Mouse (Mus musculus) skeletal muscle tissue, adult 2 months (tissue): ENCODE measurements around the gene C2cd5.
"Not testable (repeated sequence)": the region's sequence is repeated elsewhere in the genome, so short reads cannot be mapped to it uniquely, and the experiment has no call there.

ENCODE experiments used
- DNase-seq: peaks from one replicate; pipeline ENCODE4 v3.0.0-alpha.2; 2012; ENCODE audit warnings: low read depth, low spot score

C2cd5 gene

DNA sequence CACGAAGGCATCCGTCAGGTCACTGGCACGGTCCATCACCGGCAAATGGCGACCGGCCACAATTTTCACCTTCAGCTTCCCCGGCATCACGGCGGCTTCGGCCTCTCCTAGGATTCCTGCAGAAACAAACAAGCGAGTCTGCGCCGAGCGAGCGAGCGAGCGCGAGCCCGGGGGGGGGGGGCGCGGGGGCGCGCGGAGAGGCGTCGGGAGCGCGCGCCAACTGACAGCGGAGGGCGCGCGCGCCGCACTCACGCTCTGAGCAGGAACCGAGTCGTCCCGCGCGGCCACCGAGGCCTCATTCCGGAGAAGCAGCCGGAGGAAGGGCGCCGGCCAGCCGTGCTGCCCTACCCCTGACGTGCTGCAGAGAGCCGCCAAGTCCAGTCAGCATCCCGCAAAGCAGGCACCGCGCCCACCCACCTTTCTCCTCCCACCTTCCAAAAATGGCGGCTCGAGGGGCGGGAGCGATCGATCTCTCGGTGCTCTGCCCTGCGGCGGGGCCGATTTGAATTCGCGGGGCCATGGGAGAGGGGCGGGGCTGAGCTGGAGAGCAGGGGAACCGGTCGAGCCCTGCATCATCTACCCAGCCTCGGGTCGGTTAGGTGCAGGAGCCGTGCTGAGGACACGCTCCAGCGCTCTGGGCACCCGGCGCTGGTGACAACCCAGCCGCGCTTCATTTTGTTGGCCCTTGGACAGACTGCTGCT is at the start of gene C2cd5:
C2cd5 (minus strand) TSS at position 461 of the 702 bp plus-strand sequence.
- peak; percentile 88 for DNase-seq

GRCm38 (mm10) chr6:143148868-143149267 is 48.9 kb upstream of the C2cd5 start:
- no peak for DNase-seq

GRCm38 (mm10) chr6:143146756-143147155 is 46.8 kb upstream of the C2cd5 start:
- DNase-seq, result peak; percentile 33

DNA sequence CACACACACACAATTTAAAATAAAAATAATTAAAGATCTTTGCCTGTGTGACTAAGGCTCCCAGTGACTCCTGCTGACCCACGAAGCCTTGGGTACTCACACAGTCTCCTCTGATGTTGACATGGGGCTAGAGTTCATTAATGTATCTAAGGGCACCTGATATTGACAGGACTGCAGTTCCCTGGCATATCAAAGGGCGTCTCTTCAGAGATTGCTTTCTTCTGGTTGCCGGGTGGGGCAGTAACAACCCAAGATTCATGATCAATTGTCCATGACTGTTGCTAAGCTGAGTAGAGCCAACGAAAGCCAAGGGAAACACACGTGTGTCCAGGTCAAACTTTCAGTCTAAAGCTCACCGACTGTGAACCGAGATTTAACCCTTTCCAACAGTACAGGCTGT is 45.1 kb upstream of the C2cd5 start:
- DNase-seq, result no peak

- DNase-seq, result no peak
These were observed 44.6 kb upstream of the C2cd5 start for GRCm38 (mm10) chr6:143144556-143144955.

- DNase-seq, result no peak
These were observed 43.9 kb upstream of the C2cd5 start for GRCm38 (mm10) chr6:143143775-143144273.

GRCm38 (mm10) chr6:143143321-143143720 is 43.4 kb upstream of the C2cd5 start:
- DNase-seq, result no peak

DNA sequence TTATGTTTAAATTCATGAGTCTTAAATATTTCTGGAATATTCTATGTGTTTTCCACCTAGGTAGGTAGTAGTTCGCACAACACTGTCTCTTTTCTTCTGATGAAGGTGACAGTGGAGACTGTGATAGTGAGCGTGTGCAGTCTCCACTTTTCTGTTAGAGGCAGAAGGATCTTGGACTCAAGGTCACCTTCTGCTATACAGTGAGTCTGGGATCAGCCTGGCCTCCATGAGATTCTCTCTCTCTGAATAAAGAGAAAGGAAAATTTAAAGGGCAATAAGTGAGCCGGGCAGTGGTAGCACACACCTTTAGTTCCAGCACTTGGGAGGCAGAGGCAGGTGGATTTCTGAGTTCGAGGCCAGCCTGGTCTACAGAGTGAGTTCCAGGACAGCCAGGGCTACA is 42.9 kb upstream of the C2cd5 start:
- no peak for DNase-seq

DNA sequence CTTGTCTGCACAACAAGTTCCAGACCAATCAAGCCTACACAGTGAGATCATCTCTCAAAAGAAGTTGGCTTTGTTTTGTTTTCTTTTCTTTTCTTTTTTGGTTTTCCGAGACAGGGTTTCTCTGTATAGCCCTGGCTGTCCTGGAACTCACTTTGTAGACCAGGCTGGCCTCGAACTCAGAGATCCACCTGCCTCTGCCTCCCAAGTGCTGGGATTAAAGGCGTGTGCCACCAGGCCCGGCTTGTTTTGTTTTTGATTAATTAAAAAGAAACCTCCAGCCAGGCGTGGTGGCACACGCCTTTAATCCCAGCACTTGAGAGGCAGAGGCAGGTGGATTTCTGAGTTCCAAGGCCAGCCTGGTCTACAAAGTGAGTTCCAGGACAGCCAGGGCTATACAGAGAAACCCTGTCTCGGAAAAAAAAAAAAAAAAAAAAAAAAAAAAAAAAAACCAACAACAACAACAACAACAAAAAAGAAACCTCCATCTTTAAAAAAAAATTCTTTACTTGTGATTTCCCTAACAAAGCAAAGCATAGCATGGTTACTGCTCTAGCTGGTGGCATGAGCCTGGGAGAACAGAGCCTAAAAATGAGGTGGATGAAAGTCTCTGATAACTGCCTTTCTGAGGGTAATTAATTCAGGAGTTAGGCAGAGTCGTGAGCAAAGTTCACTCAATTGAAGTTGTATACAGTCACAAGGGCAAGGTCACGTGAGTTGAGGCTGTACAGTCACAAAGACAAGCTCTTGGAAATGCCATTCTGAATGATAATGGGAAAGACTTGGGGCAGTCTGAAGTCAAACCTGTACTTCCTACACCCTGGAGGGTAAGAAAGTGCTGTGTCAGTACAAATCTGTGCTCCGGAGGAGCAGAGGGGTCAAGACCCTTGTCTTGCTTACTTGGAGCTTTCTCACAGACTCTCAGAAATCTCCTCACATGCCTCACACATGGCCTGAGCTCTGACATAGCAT is 42.0 kb upstream of the C2cd5 start:
- DNase-seq, result not testable (repeated sequence)

DNA sequence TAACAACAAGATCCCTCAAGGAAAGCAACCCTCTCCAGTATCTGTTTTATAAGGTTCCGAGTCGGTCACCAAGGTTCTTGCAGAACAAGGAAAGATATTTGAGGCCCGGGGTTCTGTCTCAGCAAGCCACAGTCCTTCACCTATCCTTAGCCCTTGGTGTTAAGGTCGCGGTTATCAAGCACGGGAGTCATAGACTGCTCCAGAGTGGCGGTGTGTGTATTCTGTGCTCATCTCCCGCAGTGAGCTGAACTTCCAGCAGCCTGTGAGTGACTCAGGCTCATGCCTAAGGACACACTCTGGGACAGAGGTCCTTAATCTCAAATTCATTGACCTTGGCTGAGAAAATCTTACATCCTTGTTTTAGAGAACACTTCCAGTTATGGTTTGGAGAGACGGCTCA is 40.9 kb upstream of the C2cd5 start:
- no peak for DNase-seq

GRCm38 (mm10) chr6:143139417-143139816 is 39.5 kb upstream of the C2cd5 start:
- no peak for DNase-seq

DNA sequence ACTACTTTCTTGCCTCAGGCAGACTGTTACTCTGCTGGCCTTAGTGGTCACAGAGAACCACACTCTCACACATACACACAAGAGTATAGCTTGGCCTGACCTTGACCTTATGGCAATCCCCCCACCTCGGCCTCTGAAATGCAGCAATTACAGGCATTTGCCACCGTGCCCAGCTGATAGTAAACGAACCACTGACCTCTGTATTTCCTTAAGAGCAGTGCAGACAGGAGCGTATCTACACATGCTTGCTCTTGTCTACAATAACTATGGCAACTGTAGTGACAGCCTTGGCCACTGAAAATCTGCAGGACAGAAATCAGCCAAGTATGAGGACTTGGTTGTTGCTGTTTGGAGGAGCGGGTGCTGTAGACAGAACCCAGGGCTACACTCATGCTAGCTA is 37.4 kb upstream of the C2cd5 start:
- DNase-seq, result no peak

- DNase-seq, result no peak
These were observed 36.7 kb upstream of the C2cd5 start for GRCm38 (mm10) chr6:143136688-143137087.

DNA sequence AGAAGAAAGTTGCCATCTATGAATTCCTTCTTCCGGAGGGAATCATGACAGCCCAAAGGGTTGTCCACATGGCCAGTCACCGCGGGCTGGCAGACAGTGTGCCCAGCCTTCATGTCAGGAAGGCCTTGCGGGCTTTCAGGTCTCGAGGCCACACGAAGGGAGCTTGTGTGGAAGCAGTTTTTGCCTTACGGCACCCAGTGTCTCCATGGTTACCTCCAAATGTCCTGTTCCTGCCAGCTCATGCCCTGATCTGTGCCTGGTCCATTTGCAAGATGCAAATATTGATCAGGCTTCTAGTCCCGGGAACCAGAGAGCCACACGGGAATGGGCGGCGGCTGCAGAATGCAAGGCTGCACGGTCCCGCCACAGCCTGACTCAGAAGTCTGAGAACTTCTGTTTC is 35.2 kb upstream of the C2cd5 start:
- DNase-seq, result no peak

- DNase-seq, result no peak
These were observed 33.2 kb upstream of the C2cd5 start for GRCm38 (mm10) chr6:143133150-143133549.

GRCm38 (mm10) chr6:143131895-143132652 is 32.1 kb upstream of the C2cd5 start:
- no peak for DNase-seq

- DNase-seq, result no peak
These were observed 30.5 kb upstream of the C2cd5 start for GRCm38 (mm10) chr6:143130411-143130810.

DNA sequence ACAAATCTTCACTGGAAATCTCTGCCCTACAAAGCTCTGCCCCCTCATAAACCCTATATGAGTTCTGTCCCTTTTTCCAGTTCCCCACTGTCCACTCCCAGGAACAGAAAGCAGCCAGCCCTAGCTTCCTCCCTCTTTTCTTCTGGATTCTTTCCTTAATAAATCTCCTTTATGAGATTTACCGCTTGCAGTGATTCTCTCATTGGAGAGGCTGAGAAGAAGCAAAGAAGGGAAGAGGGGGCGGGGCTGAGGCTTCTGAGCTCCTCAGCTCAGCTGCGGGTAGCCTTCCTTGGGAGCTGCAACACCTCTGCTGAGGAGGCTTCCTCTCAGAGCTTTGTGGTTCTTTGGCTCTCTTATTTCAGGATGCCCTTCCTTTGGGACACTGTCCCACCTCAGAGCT is 30.0 kb upstream of the C2cd5 start:
- DNase-seq, result no peak

- no peak for DNase-seq
These were observed 29.5 kb upstream of the C2cd5 start for GRCm38 (mm10) chr6:143129466-143129865.

DNA sequence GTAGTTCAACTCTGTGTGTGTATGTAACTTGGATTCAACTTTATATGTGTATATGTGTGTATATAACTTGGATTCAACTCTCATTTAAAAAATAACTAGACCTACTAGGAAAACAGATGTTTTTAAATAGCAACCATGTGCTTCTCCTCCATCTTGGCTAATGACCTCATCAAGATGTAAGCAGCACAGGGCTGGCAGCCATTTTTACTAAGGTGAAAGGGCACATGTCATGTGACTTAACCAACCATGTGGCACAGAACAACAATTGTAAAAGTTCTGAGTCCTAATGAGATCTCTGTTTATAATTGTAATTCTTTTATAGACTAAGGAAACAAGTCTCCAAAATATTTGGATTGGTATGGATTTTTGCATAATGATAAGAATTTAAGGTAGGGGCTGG is 25.8 kb upstream of the C2cd5 start:
- no peak for DNase-seq

- DNase-seq, result no peak
These were observed 19.4 kb upstream of the C2cd5 start for GRCm38 (mm10) chr6:143119325-143119724.

DNA sequence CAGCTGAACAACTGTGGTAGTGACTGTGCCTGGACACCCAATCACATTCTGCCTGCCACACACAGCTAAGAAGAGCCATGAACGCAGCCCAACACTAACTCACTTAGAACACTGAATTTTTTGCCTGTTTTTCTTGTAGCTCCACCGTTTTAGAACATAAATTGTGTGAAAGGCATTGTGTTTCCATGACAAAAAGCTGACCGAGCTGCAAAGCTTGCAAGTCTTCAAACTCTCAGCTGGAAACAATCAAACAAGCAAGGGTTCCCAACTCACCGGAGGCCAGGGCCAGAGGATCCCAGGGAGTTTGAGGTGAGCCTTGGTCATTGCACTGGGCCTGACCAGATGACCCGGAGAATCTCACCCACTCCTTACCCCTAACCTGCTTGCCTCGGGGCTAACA is 16.8 kb upstream of the C2cd5 start:
- DNase-seq, result no peak
